In the genomic region with DNA sequence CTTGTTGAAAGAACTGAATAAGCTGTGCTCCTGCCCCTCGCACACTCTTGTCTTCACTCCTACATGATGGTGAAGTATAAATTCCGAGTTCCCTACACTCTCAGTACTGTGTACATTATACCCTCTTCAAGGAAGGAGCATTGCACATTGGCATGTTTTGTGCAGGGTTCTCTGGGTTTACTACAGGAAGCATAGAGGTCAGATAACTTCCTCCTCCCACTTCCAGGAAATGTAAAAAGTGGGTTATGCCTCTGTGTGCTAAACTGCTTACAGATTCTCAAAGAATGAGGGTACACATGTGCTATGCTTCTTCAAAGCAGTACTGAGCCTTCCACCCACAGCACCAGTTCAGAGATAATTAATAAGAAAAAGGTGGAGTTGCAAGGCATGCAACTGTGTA, we compare ENCODE assay signal across 15 mouse cellular contexts. TPM values are rescaled to one million over a fixed set of nuclear protein-coding genes. Genes with fewer than 3 reads are reported as not detected.
"Had no signal": no experiment of that assay in that cellular context is flagged by ENCODE, and none has a peak within 500 bp of the region (broad histone marks: within the 10 kb centered on the region; RNA-seq: fewer than 3 reads in every experiment).

No protein-coding gene starts in this region.

- H3K4me3 ChIP-seq: layer of hippocampus, adult 2 months; limb, embryonic 12.5 days; midbrain, embryonic 15.5 days had no signal

- H3K27ac ChIP-seq: layer of hippocampus, adult 2 months; limb, embryonic 12.5 days; liver, embryonic 14.5 days; midbrain, embryonic 15.5 days had no signal

- ATAC-seq: lung, postnatal 0 days; midbrain, embryonic 15.5 days had no signal

- H3K9ac ChIP-seq: limb, embryonic 12.5 days; liver, embryonic 14.5 days; midbrain, embryonic 15.5 days had no signal

- H3K4me1 ChIP-seq: midbrain, embryonic 15.5 days had no signal

- H3K27me3 ChIP-seq: limb, embryonic 12.5 days; midbrain, embryonic 15.5 days had no signal

- H3K9me3 ChIP-seq: limb, embryonic 12.5 days; midbrain, embryonic 15.5 days had no signal

- H3K4me2 ChIP-seq: limb, embryonic 12.5 days; midbrain, embryonic 15.5 days had no signal

- DNase-seq: kidney, adult 11 months; kidney, postnatal 10 days; kidney, postnatal 4 days; liver; lung, adult 2 months; lung, postnatal 36 days; right cerebral cortex, adult 18-20 months; right cerebral cortex, postnatal 25 days; thymus, postnatal 25 days had no signal

- H3K36me3 ChIP-seq: limb, embryonic 12.5 days; midbrain, embryonic 15.5 days had no signal

RNA-seq across cellular contexts. Expression of a gene that starts 16.0 kb away (rescaled TPM):
- total RNA-seq: megakaryocyte progenitor cell, adult 5-6 weeks had no signal
